Mouse (Mus musculus) megakaryocyte, embryonic 14.5 days (primary cell): ENCODE data around the gene Klhl25. TPM values are rescaled to one million over a fixed set of nuclear protein-coding genes. Genes with fewer than 3 reads are reported as not detected.
"Not testable (repeated sequence)": the region's sequence is repeated elsewhere in the genome, so short reads cannot be mapped to it uniquely, and the experiment has no call there.

Experiments used
- H3K27me3 ChIP-seq: replicated peaks from 2 replicates; pipeline ENCODE3; 2012; ENCODE audit warnings: inconsistent platforms
- H3K36me3 ChIP-seq: replicated peaks from 2 replicates; pipeline ENCODE3; 2012; ENCODE audit warnings: low read length, inconsistent platforms, mixed read lengths
- H3K4me1 ChIP-seq: 2 replicates; pipeline ENCODE4 v1.6.1; 2012; ENCODE audit warnings: inconsistent platforms
- H3K4me3 ChIP-seq: replicated peaks from 2 replicates; pipeline ENCODE3; 2012; ENCODE audit warnings: moderate library complexity, mild to moderate bottlenecking, inconsistent platforms
- H3K9me3 ChIP-seq: 2 replicates; pipeline ENCODE4 v1.6.1; 2012; ENCODE audit warnings: inconsistent platforms
- FLI1 ChIP-seq: IDR thresholded peaks from 2 replicates; pipeline ENCODE4 v1.6.1; 2012; ENCODE audit warnings: low read length, inconsistent platforms, mixed read lengths
- GATA1 ChIP-seq: IDR thresholded peaks from 3 replicates; pipeline ENCODE4 v1.6.1; 2012; ENCODE audit warnings: mixed read lengths, low read length, inconsistent platforms, borderline replicate concordance
- polyA plus RNA-seq: library from polyadenylated mRNA; stranded (reverse); fragments of >175 nt; gene quantifications from 2 replicates; pipeline ENCODE4 v1.2.3, GENCODE M21; 2012; ENCODE audit warnings: low replicate concordance; ENCODE audit not compliant: insufficient read depth

The Klhl25 gene
- polyA plus RNA-seq, 1 experiment, result 11.9 TPM

- H3K27me3 ChIP-seq, result no peaks in the 10 kb centered on the region
- H3K9me3 ChIP-seq, result no peaks in the 10 kb centered on the region
- peak overlapping the region; percentile 30 for H3K4me3 ChIP-seq
- TF ChIP-seq GATA1 (no peak), FLI1 (no peak)
- peaks cover 69% of the 10 kb centered on the region for H3K4me1 ChIP-seq
- no peaks in the 10 kb centered on the region for H3K36me3 ChIP-seq
These were observed 45.6 kb downstream of the Klhl25 start for GRCm38 (mm10) chr7:75893709-75894108.

DNA sequence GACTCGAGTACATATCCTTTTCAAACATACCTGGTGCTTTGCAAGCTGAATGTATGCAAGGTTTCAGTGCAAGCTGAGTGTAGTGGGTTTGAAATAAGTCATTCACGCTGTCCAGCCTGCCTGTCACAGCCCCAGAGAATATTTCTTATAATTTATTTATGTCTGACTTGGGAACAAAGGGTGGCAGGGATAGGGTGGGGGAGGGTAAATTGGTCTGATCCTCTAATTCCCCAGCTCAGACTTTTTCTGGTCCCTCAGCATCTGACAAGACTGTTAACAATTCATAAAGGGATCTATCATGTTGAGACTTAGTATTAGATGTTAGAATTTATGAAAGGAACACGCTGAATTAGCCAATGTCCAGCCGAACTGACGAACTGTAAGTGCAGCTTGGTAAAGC lies 48.9 kb downstream of the Klhl25 start:
- Histone ChIP-seq H3K27me3 (no peaks in the 10 kb centered on the region), H3K36me3 (no peaks in the 10 kb centered on the region), H3K4me3 (no peak overlapping the region), H3K4me1 (peaks cover 78% of the 10 kb centered on the region), H3K9me3 (no peaks in the 10 kb centered on the region)
- no peak for TF ChIP-seq GATA1
- no peak for TF ChIP-seq FLI1

GRCm38 (mm10) chr7:75899102-75899501 lies 51.0 kb downstream of the Klhl25 start:
- peaks cover 81% of the 10 kb centered on the region for H3K4me1 ChIP-seq
- no peak overlapping the region for H3K4me3 ChIP-seq
- TF ChIP-seq GATA1, result no peak
- no peak for TF ChIP-seq FLI1
- H3K27me3 ChIP-seq, result no peaks in the 10 kb centered on the region
- H3K36me3 ChIP-seq, result no peaks in the 10 kb centered on the region
- no peaks in the 10 kb centered on the region for H3K9me3 ChIP-seq

DNA sequence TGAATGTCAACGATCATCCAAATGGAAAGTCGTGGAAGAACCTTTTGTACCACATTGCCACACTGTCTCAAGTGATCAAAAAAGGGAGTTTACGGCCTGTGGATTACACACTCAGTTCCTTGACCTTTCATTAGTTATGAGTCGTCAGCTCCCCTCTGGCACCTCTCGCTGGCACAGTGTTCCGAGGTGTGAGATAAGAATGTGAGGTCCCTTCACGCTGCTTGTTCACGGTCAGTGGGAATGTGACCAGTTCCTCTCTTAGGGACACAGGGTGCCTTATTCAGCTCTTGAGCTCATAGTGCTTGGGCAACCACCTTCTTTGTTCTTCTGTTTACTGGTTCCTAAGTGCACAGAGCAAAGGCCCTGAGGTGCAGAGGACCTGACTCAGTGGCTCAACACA lies 51.4 kb downstream of the Klhl25 start:
- H3K4me1 ChIP-seq, result peaks cover 85% of the 10 kb centered on the region
- no peaks in the 10 kb centered on the region for H3K36me3 ChIP-seq
- H3K27me3 ChIP-seq, result no peaks in the 10 kb centered on the region
- TF ChIP-seq GATA1 (no peak), FLI1 (no peak)
- no peaks in the 10 kb centered on the region for H3K9me3 ChIP-seq
- no peak overlapping the region for H3K4me3 ChIP-seq

DNA sequence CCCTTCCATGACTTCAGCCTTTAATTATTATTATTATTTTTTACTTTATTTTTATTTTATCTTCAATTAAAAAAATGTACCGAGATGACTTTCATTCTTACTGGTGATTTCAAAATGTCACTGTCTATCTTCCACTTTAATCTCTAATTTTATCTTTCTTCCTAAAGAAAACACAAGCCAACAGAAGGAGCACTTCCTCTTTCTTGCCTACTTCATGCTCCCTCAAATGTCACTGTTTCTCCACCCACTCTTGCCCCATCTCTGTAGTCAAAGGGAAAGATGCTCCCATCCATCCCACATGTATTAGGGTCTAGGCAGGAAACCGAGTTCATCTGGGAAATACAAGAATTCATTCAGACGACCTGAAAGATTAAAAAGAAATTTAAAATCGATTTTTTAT lies 51.8 kb downstream of the Klhl25 start:
- H3K4me3 ChIP-seq, result no peak overlapping the region
- H3K27me3 ChIP-seq, result no peaks in the 10 kb centered on the region
- TF ChIP-seq GATA1, result no peak
- TF ChIP-seq FLI1, result no peak

DNA sequence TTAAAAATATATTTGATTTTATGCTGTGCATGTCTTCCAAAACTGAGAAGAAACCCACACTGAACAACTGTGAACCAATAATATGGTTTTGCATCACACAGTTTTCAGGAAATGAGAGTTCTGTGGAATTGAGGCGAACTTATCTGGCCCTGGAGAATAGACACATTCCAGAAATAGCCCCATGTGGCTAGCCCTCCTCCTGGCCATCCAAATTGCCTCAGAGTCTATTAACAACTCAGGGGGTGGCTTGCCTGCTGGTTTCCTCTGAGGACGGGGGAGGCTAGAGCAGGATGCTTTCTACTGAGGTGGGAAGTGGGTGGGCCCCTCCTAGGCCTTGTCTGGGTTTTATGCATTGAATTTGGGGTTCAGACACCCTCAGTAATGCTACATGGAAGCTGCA lies 57.0 kb downstream of the Klhl25 start:
- peak overlapping the region; percentile 46 for H3K4me3 ChIP-seq
- H3K27me3 ChIP-seq, result no peaks in the 10 kb centered on the region
- TF ChIP-seq FLI1 (no peak), GATA1 (no peak)
- no peaks in the 10 kb centered on the region for H3K36me3 ChIP-seq
- peaks cover 80% of the 10 kb centered on the region for H3K4me1 ChIP-seq
- H3K9me3 ChIP-seq, result no peaks in the 10 kb centered on the region

More for the DNA sequence above, 51.8 kb downstream of the Klhl25 start:
- Histone ChIP-seq H3K36me3 (no peaks in the 10 kb centered on the region), H3K9me3 (no peaks in the 10 kb centered on the region), H3K4me1 (peaks cover 86% of the 10 kb centered on the region)

DNA sequence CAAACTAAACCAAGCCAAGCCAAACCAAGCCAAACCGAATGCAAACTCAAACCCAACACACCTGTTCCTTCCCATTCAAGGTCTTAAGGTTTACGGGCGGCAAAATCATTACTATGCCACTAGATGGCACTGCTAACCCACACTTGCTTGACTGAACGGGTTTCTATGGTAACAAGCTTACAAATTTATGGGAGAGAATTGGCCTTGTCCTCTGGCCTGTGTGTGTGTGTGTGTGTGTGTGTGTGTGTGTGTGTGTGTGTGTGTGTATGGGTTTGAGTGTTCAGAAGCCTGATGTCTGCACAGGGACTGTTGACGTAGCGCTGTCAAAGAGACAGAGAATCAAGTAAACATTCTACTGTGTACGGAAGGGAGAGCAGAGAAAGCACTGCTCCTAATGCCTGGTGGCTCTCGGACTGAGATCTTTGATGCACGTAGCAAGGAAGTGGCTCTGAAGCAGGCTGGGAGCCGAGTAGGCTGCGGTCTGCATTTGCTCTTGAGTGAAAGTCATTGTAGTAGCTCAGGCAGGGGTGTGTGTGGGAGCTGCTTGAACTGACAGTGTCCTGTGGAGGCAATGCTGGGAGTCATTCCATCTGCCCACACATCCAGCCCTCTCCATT lies 62.0 kb downstream of the Klhl25 start:
- TF ChIP-seq GATA1, result no peak
- no peak for TF ChIP-seq FLI1
- Histone ChIP-seq H3K27me3 (no peaks in the 10 kb centered on the region), H3K4me3 (peak overlapping the region; percentile 88), H3K9me3 (no peaks in the 10 kb centered on the region), H3K4me1 (peaks cover 53% of the 10 kb centered on the region), H3K36me3 (no peaks in the 10 kb centered on the region)

DNA sequence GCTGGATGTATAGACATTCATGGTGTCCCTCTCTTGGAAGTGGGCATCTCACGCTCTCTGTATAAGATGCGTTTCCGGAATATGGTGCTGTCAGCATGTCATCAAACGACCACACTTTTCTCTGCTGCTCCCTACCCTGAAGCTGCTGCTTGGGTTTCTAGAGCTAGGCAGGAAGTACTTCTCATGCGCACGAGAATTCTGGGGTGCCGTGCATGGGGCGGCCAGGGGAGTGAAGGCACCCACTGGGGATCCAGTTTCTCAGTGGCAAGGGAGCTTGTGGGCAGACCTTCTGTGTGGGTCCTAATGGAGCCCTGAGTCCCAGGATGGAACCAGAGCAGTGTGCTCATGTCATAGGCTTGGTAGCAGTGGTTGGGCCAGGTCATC lies 62.5 kb downstream of the Klhl25 start:
- Histone ChIP-seq H3K9me3 (no peaks in the 10 kb centered on the region), H3K4me1 (peaks cover 53% of the 10 kb centered on the region), H3K27me3 (no peaks in the 10 kb centered on the region), H3K4me3 (peak overlapping the region; percentile 88), H3K36me3 (no peaks in the 10 kb centered on the region)
- no peak for TF ChIP-seq FLI1
- TF ChIP-seq GATA1, result no peak

DNA sequence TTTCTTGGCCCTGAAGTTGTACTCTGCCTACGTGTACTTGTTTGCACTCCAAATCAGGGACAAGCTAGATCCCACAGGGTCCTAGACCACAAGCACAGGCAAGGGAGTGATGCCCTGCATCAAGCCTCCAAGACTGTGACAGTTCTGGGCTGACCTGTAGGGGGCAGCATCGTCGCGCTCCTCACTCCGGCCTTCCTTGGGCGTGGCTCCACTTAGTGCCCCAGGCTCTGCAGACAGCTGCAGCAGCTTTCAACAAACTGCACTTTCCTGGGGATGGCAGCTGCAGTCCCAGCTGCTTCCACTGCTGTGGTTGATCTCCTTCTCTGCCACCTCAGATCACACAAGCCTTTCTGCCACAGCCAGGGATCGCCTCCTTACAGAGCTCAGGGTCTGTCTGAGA lies 65.8 kb downstream of the Klhl25 start:
- H3K4me1 ChIP-seq, result peaks cover 39% of the 10 kb centered on the region
- peak overlapping the region; percentile 59 for H3K4me3 ChIP-seq

GRCm38 (mm10) chr7:75915550-75915949 lies 67.4 kb downstream of the Klhl25 start:
- H3K27me3 ChIP-seq, H3K4me3 ChIP-seq, H3K36me3 ChIP-seq, H3K9me3 ChIP-seq: not testable (repeated sequence)
- H3K4me1 ChIP-seq, result peaks cover 38% of the 10 kb centered on the region

More for the DNA sequence above, 65.8 kb downstream of the Klhl25 start:
- TF ChIP-seq FLI1, result no peak
- TF ChIP-seq GATA1, result no peak
- Histone ChIP-seq H3K9me3 (no peaks in the 10 kb centered on the region), H3K27me3 (no peaks in the 10 kb centered on the region), H3K36me3 (no peaks in the 10 kb centered on the region)

GRCm38 (mm10) chr7:75917662-75918061 lies 69.6 kb downstream of the Klhl25 start:
- Histone ChIP-seq H3K36me3 (no peaks in the 10 kb centered on the region), H3K27me3 (no peaks in the 10 kb centered on the region), H3K4me1 (peaks cover 34% of the 10 kb centered on the region), H3K4me3 (no peak overlapping the region), H3K9me3 (no peaks in the 10 kb centered on the region)
- TF ChIP-seq FLI1 (no peak), GATA1 (no peak)

GRCm38 (mm10) chr7:75919745-75920144 lies 71.6 kb downstream of the Klhl25 start:
- H3K9me3 ChIP-seq, H3K4me3 ChIP-seq, H3K36me3 ChIP-seq, H3K27me3 ChIP-seq: not testable (repeated sequence)
- peaks cover 34% of the 10 kb centered on the region for H3K4me1 ChIP-seq
